Mouse (Mus musculus) CH12.LX (cell line): Measurements from ENCODE around the gene Calr.

ENCODE experiments used
- CHD1 ChIP-seq: IDR thresholded peaks from 2 replicates; pipeline ENCODE4 v1.6.1; 2012; ENCODE audit warnings: low read depth, low read length, improper control_type of control experiment, inconsistent platforms
- CTCF ChIP-seq, 2 experiments: IDR thresholded peaks in 1 of 2; conservative IDR thresholded peaks in 1 of 2; 2 replicates each; pipeline ENCODE4 v1.5.1; 2011 to 2012; ENCODE audit warnings: low read depth in 2 of 2, low read length in 2 of 2, improper control_type of control experiment in 1 of 2, inconsistent platforms in 1 of 2, mild to moderate bottlenecking in 1 of 2, moderate library complexity in 1 of 2
- EP300 ChIP-seq: IDR thresholded peaks from 2 replicates; pipeline ENCODE4 v1.6.1; 2011; ENCODE audit warnings: low read length, improper control_type of control experiment
- GABPA ChIP-seq: IDR thresholded peaks from 2 replicates; pipeline ENCODE4 v1.6.1; 2012; ENCODE audit warnings: low read depth, low read length, improper control_type of control experiment, inconsistent platforms; ENCODE audit not compliant: insufficient replicate concordance
- MEF2A ChIP-seq: IDR thresholded peaks from 2 replicates; pipeline ENCODE4 v1.6.1; 2014; ENCODE audit warnings: low read depth, mild to moderate bottlenecking, inconsistent platforms, low read length, improper control_type of control experiment, borderline replicate concordance
- MXI1 ChIP-seq: IDR thresholded peaks from 2 replicates; pipeline ENCODE4 v1.6.1; 2011; ENCODE audit warnings: mild to moderate bottlenecking, low read depth, low read length, improper control_type of control experiment
- NRF1 ChIP-seq: IDR thresholded peaks from 2 replicates; pipeline ENCODE4 v1.6.1; 2014; ENCODE audit warnings: low read depth, mild to moderate bottlenecking, inconsistent platforms, low read length, improper control_type of control experiment, moderate library complexity
- POLR2A ChIP-seq: IDR thresholded peaks from 2 replicates; pipeline ENCODE4 v1.6.1; 2011; ENCODE audit warnings: low read depth, mild to moderate bottlenecking, improper control_type of control experiment, low read length
- TCF12 ChIP-seq: IDR thresholded peaks from 2 replicates; pipeline ENCODE4 v1.6.1; 2014; ENCODE audit warnings: low read depth, mild to moderate bottlenecking, inconsistent platforms, low read length, improper control_type of control experiment
- UBTF ChIP-seq: IDR thresholded peaks from 2 replicates; pipeline ENCODE4 v1.6.1; 2012; ENCODE audit warnings: low read depth, mild to moderate bottlenecking, inconsistent platforms, low read length, improper control_type of control experiment, moderate library complexity

- TF ChIP-seq GABPA = no peak
- TF ChIP-seq UBTF = no peak
- no peak for TF ChIP-seq POLR2A
- no peak for TF ChIP-seq CHD1
- TF ChIP-seq TCF12 = no peak
- no peak for TF ChIP-seq EP300
- TF ChIP-seq NRF1 = no peak
- TF ChIP-seq MXI1 = no peak; the same call in none of the 2 replicates
- no peak for TF ChIP-seq MEF2A
- no peak for TF ChIP-seq CTCF (conservative IDR thresholded peaks at IDR 0.05 in 1 of 2, IDR thresholded peaks at IDR 0.05 in 1 of 2; ENCODE audit: low read depth in 2 of 2, low read length in 2 of 2)
Observed at GRCm38 (mm10) chr8:84799999-84800831, 46.5 kb downstream of the Calr start, which contains the start of gene Nfix.
